Mouse (Mus musculus) liver, postnatal 0 days (tissue): ENCODE data around the gene Tsc22d4. TPM values are rescaled to one million over a fixed set of nuclear protein-coding genes. Genes with fewer than 3 reads are reported as not detected.
A peak's percentile ranks its signal among the peaks of the same experiment; 100 is the strongest.

ENCODE experiments used
- ATAC-seq: fragments of 200-750 bp; cut with Nextera tagmentation; 2 replicates; pipeline ENCODE4 v1.8.0; 2017; ENCODE audit warnings: mild to moderate bottlenecking, moderate library complexity
- DNase-seq: peaks from one replicate; pipeline ENCODE4 v3.0.0-alpha.2; 2016
- H3K27ac ChIP-seq: fragments of 300-500 bp; sonication (generic); 2 replicates; pipeline ENCODE4 v1.5.1; 2014; ENCODE audit warnings: antibody characterized with exemption, moderate library complexity, mild to moderate bottlenecking, low read depth
- H3K27me3 ChIP-seq: fragments of 300-500 bp; sonication (generic); 2 replicates; pipeline ENCODE4 v1.6.1; 2014; ENCODE audit warnings: low read length, control low read depth, mixed read lengths; ENCODE audit not compliant: insufficient read depth
- H3K36me3 ChIP-seq: fragments of 300-500 bp; sonication (generic); replicated peaks from 2 replicates; pipeline ENCODE4 v1.6.1; 2014; ENCODE audit warnings: mild to moderate bottlenecking, control low read depth, low read length, moderate library complexity, mixed read lengths; ENCODE audit not compliant: insufficient read depth
- H3K4me1 ChIP-seq: fragments of 300-500 bp; sonication (generic); 2 replicates; pipeline ENCODE4 v1.6.1; 2014; ENCODE audit warnings: antibody characterized with exemption, mild to moderate bottlenecking, control low read depth; ENCODE audit not compliant: insufficient read depth
- H3K4me2 ChIP-seq: fragments of 300-500 bp; sonication (generic); 2 replicates; pipeline ENCODE4 v1.6.1; 2014; ENCODE audit warnings: low read depth, mild to moderate bottlenecking, low read length, moderate library complexity, mixed read lengths
- H3K4me3 ChIP-seq: fragments of 300-500 bp; sonication (generic); 2 replicates; pipeline ENCODE4 v1.5.1; 2014; ENCODE audit warnings: low read depth, low read length
- H3K9ac ChIP-seq: fragments of 300-500 bp; sonication (generic); replicated peaks from 2 replicates; pipeline ENCODE4 v1.6.1; 2014; ENCODE audit warnings: mild to moderate bottlenecking, moderate library complexity
- H3K9me3 ChIP-seq: fragments of 300-500 bp; sonication (generic); 2 replicates; pipeline ENCODE4 v1.6.1; 2016; ENCODE audit warnings: mild to moderate bottlenecking, control low read depth, low read length, mixed read lengths
- CTCF ChIP-seq: sonication (generic); IDR thresholded peaks from 2 replicates; pipeline ENCODE4 v1.5.1; 2016; ENCODE audit warnings: antibody characterized with exemption, low read depth
- EP300 ChIP-seq: IDR thresholded peaks from 2 replicates; pipeline ENCODE4 v1.6.1; 2016; ENCODE audit warnings: antibody characterized with exemption, low read depth, mild to moderate bottlenecking
- WGBS: fragments of 180-500 bp; shearing (Covaris S2); extraction: QIAGEN DNeasy Blood & Tissue Kit; methylation state at CpG from one replicate; pipeline ENCODE4 v1.1.7; 2014; ENCODE audit not compliant: insufficient replicate concordance; 5-methylcytosine and 5-hydroxymethylcytosine counted together
- polyA plus RNA-seq: library from polyadenylated mRNA; unstranded; fragments of >200 nt; fragmentation: Nextera tagmentation; extraction: Ambion mirVana; gene quantifications from 2 replicates; pipeline ENCODE4 v1.2.1, GENCODE M21; 2015

Tsc22d4 gene
- polyA plus RNA-seq, result 65.3 and 65.9 TPM in 2 replicates

DNA sequence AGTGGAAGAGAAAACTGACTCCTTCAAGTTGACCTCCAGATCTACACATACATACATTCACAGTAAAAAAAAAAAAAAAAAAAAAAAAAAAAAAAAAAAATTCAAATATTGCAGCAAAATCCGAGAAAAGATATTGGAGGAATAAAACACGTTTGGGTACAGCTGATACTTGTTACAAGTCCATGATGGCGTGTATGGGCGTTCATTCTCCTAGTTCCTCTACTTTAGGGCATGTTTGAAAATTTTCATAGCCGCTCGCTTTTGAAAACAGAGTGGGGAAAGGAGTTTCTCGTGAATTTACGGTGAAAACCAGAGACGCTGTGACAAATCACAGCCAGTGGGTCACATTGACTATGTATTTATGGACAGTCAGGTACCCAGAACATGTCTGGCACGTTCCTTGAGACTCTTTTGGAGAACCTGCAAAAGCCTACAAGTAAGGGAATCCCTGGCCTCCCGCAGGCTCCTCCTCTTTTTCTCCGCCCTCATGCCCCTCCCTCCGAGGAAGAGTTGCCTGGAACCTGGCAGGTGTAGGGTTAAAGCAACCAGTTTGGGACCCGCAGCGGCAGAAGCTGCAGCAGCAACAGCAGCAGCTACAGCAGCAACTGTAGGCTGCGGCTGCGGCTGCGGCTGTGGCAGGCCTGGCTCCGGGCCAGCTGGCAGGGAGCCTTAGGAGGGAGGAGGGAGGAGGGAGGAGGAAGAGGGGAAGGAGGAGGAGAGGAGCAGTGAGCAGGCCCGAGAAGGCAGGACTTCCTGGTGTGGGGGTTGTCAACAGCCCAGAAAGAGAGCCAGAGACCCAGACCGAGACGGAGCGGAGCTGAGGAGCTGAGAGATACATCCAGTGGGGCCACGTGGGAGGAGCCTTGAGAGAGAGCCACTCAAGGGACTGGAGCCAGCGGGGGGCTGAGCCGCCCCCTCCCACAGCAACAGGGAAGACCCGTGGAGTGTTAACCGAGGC lies at the start of gene Tsc22d4:
TSS of gene Tsc22d4 (plus strand) at position 517 of the 958 bp plus-strand sequence.
- peak within 1 kb of the TSS; percentile 99 for H3K27ac ChIP-seq
- peak; percentile 76 for ATAC-seq
- H3K4me1 ChIP-seq, result peaks cover 43% of the 10 kb centered on the region
- peak within 1 kb of the TSS; percentile 91 for H3K9ac ChIP-seq
- peaks cover under 1% of the 10 kb centered on the region; the same call in 1 of the 2 replicates for H3K36me3 ChIP-seq
- WGBS, result 2% methylated on average over 27 of the region's 28 CpGs
- no peaks in the 10 kb centered on the region for H3K27me3 ChIP-seq
- no peaks in the 10 kb centered on the region for H3K9me3 ChIP-seq
- DNase-seq, result peak; percentile 95
- peak within 1 kb of the TSS; percentile 83 for H3K4me2 ChIP-seq
- TF ChIP-seq CTCF (0 out of 2 replicates have a peak, but pooled peaks have one; percentile 1), EP300 (peak; percentile 67)
- peak within 1 kb of the TSS; percentile 75 for H3K4me3 ChIP-seq

DNA sequence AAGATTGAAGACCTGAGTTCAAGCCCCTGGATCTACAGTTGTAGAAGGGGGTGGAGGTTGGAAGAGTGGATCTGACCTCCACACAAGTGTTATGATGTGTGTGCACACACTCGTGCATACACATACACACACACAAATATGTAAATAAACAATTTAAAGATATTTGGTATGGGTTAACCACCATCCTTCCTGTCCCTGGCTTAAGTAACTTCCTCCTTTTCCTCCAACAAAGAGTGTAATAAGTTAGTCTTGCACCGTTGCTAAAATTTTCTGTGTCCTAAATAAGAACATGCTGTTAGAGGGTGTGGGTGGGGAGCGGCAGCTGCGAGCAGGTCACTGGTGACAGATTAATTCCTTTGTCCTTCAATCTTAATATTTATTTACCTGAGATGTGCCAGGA lies 49.6 kb upstream of the Tsc22d4 start:
- DNase-seq (no peak), ATAC-seq (no peak)
- H3K27me3 ChIP-seq, result no peaks in the 10 kb centered on the region
- no peak overlapping the region for H3K9ac ChIP-seq
- TF ChIP-seq EP300 (no peak), CTCF (no peak)
- no peaks in the 10 kb centered on the region for H3K9me3 ChIP-seq
- peaks cover 16% of the 10 kb centered on the region for H3K4me1 ChIP-seq
- H3K27ac ChIP-seq, result no peak overlapping the region
- no peak overlapping the region for H3K4me3 ChIP-seq
- 42% methylated on average over 4 of the region's 4 CpGs for WGBS
- no peaks in the 10 kb centered on the region for H3K36me3 ChIP-seq
- 0 out of 2 replicates have a peak overlapping the region, but pooled peaks have one; percentile 2 for H3K4me2 ChIP-seq

DNA sequence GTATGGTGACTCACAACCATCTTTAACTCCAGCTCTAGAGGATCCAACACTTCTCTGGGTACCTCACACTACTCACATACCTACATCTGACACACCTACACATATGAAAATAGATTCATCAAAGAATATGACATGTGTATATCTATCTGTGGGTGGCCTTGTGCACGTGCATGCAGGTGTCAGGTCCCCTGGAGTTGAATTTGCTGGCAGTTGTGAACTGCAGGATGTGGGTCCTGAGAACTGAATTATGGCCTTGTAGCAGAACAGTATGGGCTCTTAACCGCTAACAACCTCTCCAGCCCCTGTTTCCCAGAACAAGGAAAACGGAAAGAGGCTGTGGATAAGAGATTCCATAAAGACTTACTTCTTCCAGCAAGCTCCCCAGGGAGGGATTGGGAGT lies 46.5 kb upstream of the Tsc22d4 start:
- Histone ChIP-seq H3K36me3 (no peaks in the 10 kb centered on the region), H3K9ac (no peak overlapping the region)
- WGBS, result 65% methylated on average over 3 of the region's 3 CpGs

DNA sequence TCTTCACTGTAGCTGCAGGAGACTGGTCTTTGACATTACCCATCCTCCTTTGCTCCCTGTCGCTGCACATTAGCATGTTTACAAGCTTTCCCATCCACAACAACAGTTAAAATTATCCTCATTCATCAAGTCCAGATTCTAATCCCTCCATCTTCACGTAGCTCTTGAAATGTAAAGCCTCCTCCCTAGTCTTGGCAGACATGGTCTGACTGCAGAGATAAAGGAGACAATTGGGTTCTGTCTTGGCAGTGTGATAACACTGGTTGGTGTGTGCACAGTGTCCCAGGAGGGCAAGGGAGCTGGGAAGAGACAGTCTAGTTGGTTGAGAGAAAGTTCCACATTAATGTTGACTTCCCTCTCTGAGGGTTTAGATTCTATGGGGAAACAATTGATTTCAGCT lies 45.7 kb upstream of the Tsc22d4 start:
- Histone ChIP-seq H3K4me1 (peaks cover 19% of the 10 kb centered on the region), H3K27me3 (no peaks in the 10 kb centered on the region), H3K27ac (no peak overlapping the region), H3K9me3 (no peaks in the 10 kb centered on the region), H3K36me3 (no peaks in the 10 kb centered on the region), H3K4me3 (no peak overlapping the region), H3K4me2 (no peak overlapping the region), H3K9ac (no peak overlapping the region)
- no peak for DNase-seq
- ATAC-seq, result no peak
- WGBS, result 36% methylated on average over 2 of the region's 2 CpGs
- no peak for TF ChIP-seq EP300
- no peak for TF ChIP-seq CTCF

More for the DNA sequence above, 46.5 kb upstream of the Tsc22d4 start:
- no peak overlapping the region for H3K4me2 ChIP-seq
- TF ChIP-seq EP300 (no peak), CTCF (no peak)
- no peaks in the 10 kb centered on the region for H3K9me3 ChIP-seq
- H3K4me3 ChIP-seq, result no peak overlapping the region
- H3K27ac ChIP-seq, result no peak overlapping the region
- no peaks in the 10 kb centered on the region for H3K27me3 ChIP-seq
- DNase-seq (no peak), ATAC-seq (no peak)
- H3K4me1 ChIP-seq, result peaks cover 16% of the 10 kb centered on the region

DNA sequence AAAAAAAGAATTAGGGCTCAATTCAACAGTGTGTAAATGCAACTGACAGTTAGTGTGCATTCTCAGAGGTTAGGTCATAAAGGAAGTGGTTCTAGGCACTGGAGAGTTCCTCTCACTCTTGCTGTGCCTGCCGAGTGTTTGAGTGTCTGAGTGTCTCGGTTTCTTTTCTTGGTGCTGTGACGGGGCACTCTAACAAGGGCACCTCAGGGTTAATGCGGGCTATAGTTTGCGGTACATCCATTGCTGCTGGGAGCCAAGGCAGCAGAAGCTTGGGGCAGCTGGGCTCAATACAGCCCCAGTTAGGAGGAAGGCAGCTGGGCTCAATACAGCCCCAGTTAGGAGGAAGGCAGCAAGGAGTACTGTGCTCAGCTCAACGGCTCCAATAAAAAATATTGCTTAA lies 40.3 kb upstream of the Tsc22d4 start:
- Histone ChIP-seq H3K27ac (peak overlapping the region; percentile 74), H3K36me3 (no peaks in the 10 kb centered on the region), H3K9me3 (no peaks in the 10 kb centered on the region), H3K4me2 (peak overlapping the region; percentile 55), H3K9ac (peak overlapping the region; percentile 46), H3K4me3 (no peak overlapping the region), H3K4me1 (peaks cover 21% of the 10 kb centered on the region), H3K27me3 (no peaks in the 10 kb centered on the region)
- DNase-seq (no peak), ATAC-seq (no peak)
- no peak for TF ChIP-seq EP300
- no peak for TF ChIP-seq CTCF
- WGBS, result 20% methylated on average over 6 of the region's 6 CpGs

DNA sequence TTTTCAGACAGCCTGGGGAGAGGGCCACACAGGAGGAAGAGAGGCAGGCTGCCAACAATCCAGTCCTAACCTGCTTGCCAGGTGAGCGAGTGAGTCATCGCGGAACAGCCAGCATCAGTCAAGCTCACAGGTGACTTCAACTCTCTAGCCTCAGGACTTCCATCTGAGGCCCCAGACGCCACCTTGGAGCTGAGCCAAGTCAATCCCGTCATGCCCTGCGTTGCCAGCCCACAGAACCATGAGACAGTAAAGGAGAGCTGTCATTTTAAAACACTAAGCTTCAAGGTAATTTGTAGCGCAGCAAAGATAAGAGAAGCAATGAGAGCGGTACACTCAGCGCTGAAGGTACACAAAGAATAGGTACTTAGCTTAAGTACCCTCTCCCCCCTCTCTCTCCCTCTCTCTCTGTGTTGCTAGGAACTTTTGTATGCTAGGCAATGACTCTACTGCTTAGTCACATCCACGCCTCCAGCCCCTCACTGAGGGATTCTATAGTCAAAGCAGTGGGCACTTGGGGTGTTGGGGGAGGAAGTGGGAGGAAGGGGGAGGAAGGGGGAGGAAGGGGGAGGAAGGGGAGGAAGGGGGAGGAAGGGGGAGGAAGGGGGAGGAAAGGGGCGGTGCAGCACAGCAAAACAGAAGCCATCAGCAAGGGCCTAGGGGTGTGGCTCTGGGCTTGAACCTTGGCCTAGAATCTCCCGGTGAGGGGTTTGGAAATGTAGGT lies 38.5 kb upstream of the Tsc22d4 start:
- 34% methylated on average over 12 of the region's 12 CpGs for WGBS
- H3K9me3 ChIP-seq, result no peaks in the 10 kb centered on the region
- no peak overlapping the region for H3K4me3 ChIP-seq
- TF ChIP-seq CTCF (no peak), EP300 (no peak)
- peak overlapping the region; percentile 64 for H3K27ac ChIP-seq
- DNase-seq (peak; percentile 84), ATAC-seq (peak; percentile 87)
- peaks cover 21% of the 10 kb centered on the region for H3K4me1 ChIP-seq
- H3K36me3 ChIP-seq, result no peaks in the 10 kb centered on the region
- H3K4me2 ChIP-seq, result peak overlapping the region; percentile 45
- peak overlapping the region; percentile 18; the same call in 1 of the 2 replicates for H3K9ac ChIP-seq
- no peaks in the 10 kb centered on the region for H3K27me3 ChIP-seq
